Mouse (Mus musculus): ENCODE measurements around the gene Fam196b. TPM values are rescaled to one million over a fixed set of nuclear protein-coding genes. Genes with fewer than 3 reads are reported as not detected.

Fam196b gene
- polyA plus RNA-seq, 1 experiment = not detected

GRCm38 (mm10) chr11:34377649-34378048, 63.0 kb downstream of the Fam196b start:
- Histone ChIP-seq H3K27ac (ENCODE audit: control insufficient read depth, insufficient read depth, low read depth, low read length, poor library complexity) (no peak overlapping the region), H3K4me3 (replicated peaks; ENCODE audit: control insufficient read depth, low read depth, low read length) (no peak overlapping the region), H3K4me1 (ENCODE audit: control insufficient read depth, insufficient read depth, low read length) (no peaks in the 10 kb centered on the region)
- 82% methylated on average over 6 of the region's 6 CpGs for WGBS
- no peak for TF ChIP-seq CTCF (IDR thresholded peaks at IDR 0.05; ENCODE audit: control insufficient read depth, insufficient read depth, low read length)
- TF ChIP-seq POLR2A (IDR thresholded peaks at IDR 0.05; ENCODE audit: borderline replicate concordance, control insufficient read depth, low read depth, low read length) = no peak

- Histone ChIP-seq H3K4me3 (replicated peaks; ENCODE audit: control insufficient read depth, low read depth, low read length) (no peak overlapping the region), H3K27ac (ENCODE audit: control insufficient read depth, insufficient read depth, low read depth, low read length, poor library complexity) (peak overlapping the region; percentile 1; the same call in 1 of the 2 replicates), H3K4me1 (ENCODE audit: control insufficient read depth, insufficient read depth, low read length) (peaks cover 2% of the 10 kb centered on the region; the same call in 1 of the 2 replicates)
- TF ChIP-seq POLR2A (IDR thresholded peaks at IDR 0.05; ENCODE audit: borderline replicate concordance, control insufficient read depth, low read depth, low read length) (no peak), CTCF (IDR thresholded peaks at IDR 0.05; ENCODE audit: control insufficient read depth, insufficient read depth, low read length) (no peak)
- WGBS = 63% methylated on average over 3 of the region's 3 CpGs
Measured at GRCm38 (mm10) chr11:34383501-34383900, 68.9 kb downstream of the Fam196b start.

- no peak overlapping the region; the same call in 1 of the 2 replicates for H3K27ac ChIP-seq (ENCODE audit: control insufficient read depth, insufficient read depth, low read depth, low read length, poor library complexity)
- H3K4me1 ChIP-seq (ENCODE audit: control insufficient read depth, insufficient read depth, low read length) = peaks cover 2% of the 10 kb centered on the region; the same call in 1 of the 2 replicates
- WGBS = 26% methylated on average over 4 of the region's 4 CpGs
- TF ChIP-seq CTCF (IDR thresholded peaks at IDR 0.05; ENCODE audit: control insufficient read depth, insufficient read depth, low read length) (no peak), POLR2A (IDR thresholded peaks at IDR 0.05; ENCODE audit: borderline replicate concordance, control insufficient read depth, low read depth, low read length) (no peak)
- H3K4me3 ChIP-seq (replicated peaks; ENCODE audit: control insufficient read depth, low read depth, low read length) = no peak overlapping the region
Measured at GRCm38 (mm10) chr11:34384178-34384577, 69.6 kb downstream of the Fam196b start.

GRCm38 (mm10) chr11:34385001-34385688, 70.5 kb downstream of the Fam196b start:
- Histone ChIP-seq H3K4me3 (replicated peaks; ENCODE audit: control insufficient read depth, low read depth, low read length) (no peak overlapping the region), H3K4me1 (ENCODE audit: control insufficient read depth, insufficient read depth, low read length) (peaks cover 2% of the 10 kb centered on the region; the same call in 1 of the 2 replicates), H3K27ac (ENCODE audit: control insufficient read depth, insufficient read depth, low read depth, low read length, poor library complexity) (no peak overlapping the region)
- WGBS = 36% methylated on average over 1 of the region's 1 CpGs
- TF ChIP-seq POLR2A (IDR thresholded peaks at IDR 0.05; ENCODE audit: borderline replicate concordance, control insufficient read depth, low read depth, low read length) = no peak
- TF ChIP-seq CTCF (IDR thresholded peaks at IDR 0.05; ENCODE audit: control insufficient read depth, insufficient read depth, low read length) = no peak

GRCm38 (mm10) chr11:34389261-34390116, 74.9 kb downstream of the Fam196b start:
- no peaks in the 10 kb centered on the region for H3K4me1 ChIP-seq (ENCODE audit: control insufficient read depth, insufficient read depth, low read length)
- 47% methylated on average over 6 of the region's 6 CpGs for WGBS
- TF ChIP-seq POLR2A (IDR thresholded peaks at IDR 0.05; ENCODE audit: borderline replicate concordance, control insufficient read depth, low read depth, low read length) (no peak), CTCF (IDR thresholded peaks at IDR 0.05; ENCODE audit: control insufficient read depth, insufficient read depth, low read length) (no peak)
- no peak overlapping the region for H3K4me3 ChIP-seq (replicated peaks; ENCODE audit: control insufficient read depth, low read depth, low read length)
- 0 out of 2 replicates have a peak overlapping the region, but pooled peaks have one; percentile 1 for H3K27ac ChIP-seq (ENCODE audit: control insufficient read depth, insufficient read depth, low read depth, low read length, poor library complexity)

GRCm38 (mm10) chr11:34392105-34392504, 77.5 kb downstream of the Fam196b start:
- WGBS = 79% methylated on average over 4 of the region's 4 CpGs
- H3K4me3 ChIP-seq (replicated peaks; ENCODE audit: control insufficient read depth, low read depth, low read length) = no peak overlapping the region
- no peak overlapping the region for H3K27ac ChIP-seq (ENCODE audit: control insufficient read depth, insufficient read depth, low read depth, low read length, poor library complexity)
- TF ChIP-seq CTCF (IDR thresholded peaks at IDR 0.05; ENCODE audit: control insufficient read depth, insufficient read depth, low read length) = no peak
- no peaks in the 10 kb centered on the region for H3K4me1 ChIP-seq (ENCODE audit: control insufficient read depth, insufficient read depth, low read length)

GRCm38 (mm10) chr11:34395802-34396201, 81.2 kb downstream of the Fam196b start:
- H3K4me3 ChIP-seq (replicated peaks; ENCODE audit: control insufficient read depth, low read depth, low read length) = no peak overlapping the region
- no peak overlapping the region for H3K27ac ChIP-seq (ENCODE audit: control insufficient read depth, insufficient read depth, low read depth, low read length, poor library complexity)
- TF ChIP-seq POLR2A (IDR thresholded peaks at IDR 0.05; ENCODE audit: borderline replicate concordance, control insufficient read depth, low read depth, low read length) (no peak), CTCF (IDR thresholded peaks at IDR 0.05; ENCODE audit: control insufficient read depth, insufficient read depth, low read length) (no peak)
- 46% methylated on average over 3 of the region's 3 CpGs for WGBS
- H3K4me1 ChIP-seq (ENCODE audit: control insufficient read depth, insufficient read depth, low read length) = no peaks in the 10 kb centered on the region; the same call in 1 of the 2 replicates

- H3K4me1 ChIP-seq (ENCODE audit: control insufficient read depth, insufficient read depth, low read length) = no peaks in the 10 kb centered on the region; the same call in 1 of the 2 replicates
- H3K27ac ChIP-seq (ENCODE audit: control insufficient read depth, insufficient read depth, low read depth, low read length, poor library complexity) = no peak overlapping the region
- no peak overlapping the region for H3K4me3 ChIP-seq (replicated peaks; ENCODE audit: control insufficient read depth, low read depth, low read length)
- TF ChIP-seq CTCF (IDR thresholded peaks at IDR 0.05; ENCODE audit: control insufficient read depth, insufficient read depth, low read length) (no peak), POLR2A (IDR thresholded peaks at IDR 0.05; ENCODE audit: borderline replicate concordance, control insufficient read depth, low read depth, low read length) (no peak)
- WGBS = 79% methylated on average over 5 of the region's 5 CpGs
Measured at GRCm38 (mm10) chr11:34397661-34398060, 83.0 kb downstream of the Fam196b start.
